Mouse (Mus musculus) layer of hippocampus, postnatal 36 days (tissue): ENCODE data around the gene Ddah1. TPM values are rescaled to one million over a fixed set of nuclear protein-coding genes. Genes with fewer than 3 reads are reported as not detected.
A peak's percentile ranks its signal among the peaks of the same experiment; 100 is the strongest.
"Not testable (repeated sequence)": the region's sequence is repeated elsewhere in the genome, so short reads cannot be mapped to it uniquely, and the experiment has no call there.

Experiments
- DNase-seq, 2 experiments: peaks; one replicate each; pipeline ENCODE4 v3.0.0; 2022
- total RNA-seq, 2 experiments: library from RNA; stranded (reverse); gene quantifications; 2 replicates each; pipeline ENCODE4 v1.2.3; 2021

The Ddah1 gene
- total RNA-seq, 2 experiments from 2014 or later = 53.1 to 56.2 TPM

GRCm38 (mm10) chr3:145864713-145865233 is 106.3 kb downstream of the Ddah1 start:
- no peak for DNase-seq

DNA sequence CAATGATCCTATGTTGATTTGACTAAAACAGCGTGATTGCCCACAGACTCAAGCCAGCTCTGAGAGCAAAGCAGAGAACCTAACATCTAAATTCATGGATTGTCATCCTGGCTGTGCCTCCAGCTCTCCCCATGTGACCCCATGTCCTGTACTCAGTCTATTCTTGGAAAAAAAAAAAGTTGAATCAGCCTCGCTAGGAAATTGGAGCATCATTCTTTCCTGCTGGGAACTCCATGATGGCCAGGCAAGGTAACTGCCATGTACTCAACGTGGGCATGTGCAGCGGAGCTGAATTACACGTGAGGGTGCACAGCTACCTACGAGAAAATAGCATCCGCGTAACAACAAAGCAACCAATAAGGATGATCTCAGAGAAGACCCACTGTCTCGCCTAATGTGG is 114.2 kb downstream of the Ddah1 start:
- DNase-seq = no peak

DNA sequence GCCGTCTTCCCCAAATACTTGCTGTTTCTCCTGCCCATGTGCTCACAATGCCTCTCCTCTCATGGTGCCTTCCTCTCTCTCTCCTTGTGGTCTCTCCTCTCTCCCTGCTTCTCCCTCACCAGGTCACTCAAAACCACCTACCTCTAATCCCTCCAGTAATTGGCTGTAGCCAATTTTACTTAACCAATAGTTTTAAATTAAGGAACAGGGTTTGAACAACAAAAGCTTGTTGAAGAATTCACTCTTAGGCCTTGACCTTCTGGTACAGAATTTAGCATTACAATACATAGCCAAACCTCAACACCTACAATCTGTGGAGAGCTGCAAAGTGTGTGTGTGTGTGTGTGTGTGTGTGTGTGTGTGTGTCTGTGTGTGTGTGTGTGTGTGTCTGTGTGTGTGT is 114.8 kb downstream of the Ddah1 start:
- no peak for DNase-seq

DNA sequence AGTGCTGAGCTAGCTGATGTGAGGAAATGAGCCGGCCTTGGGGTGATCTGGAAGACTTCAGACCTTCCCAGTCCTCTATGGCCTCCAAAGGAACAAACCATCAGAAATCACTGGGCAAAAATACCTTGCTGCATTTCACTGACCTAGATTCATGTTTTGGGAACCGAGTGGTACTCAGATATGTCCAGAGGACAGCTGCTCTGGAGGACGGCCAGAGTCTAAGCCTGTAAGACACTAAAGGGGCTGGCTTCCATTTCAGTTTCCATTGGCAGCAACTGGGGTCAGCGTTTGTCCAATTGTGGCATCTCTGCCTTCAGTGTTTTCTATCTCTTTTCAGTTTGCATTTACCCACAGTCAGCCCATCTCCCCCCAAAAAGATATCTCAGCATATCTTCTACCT is 115.7 kb downstream of the Ddah1 start:
- DNase-seq = no peak

DNA sequence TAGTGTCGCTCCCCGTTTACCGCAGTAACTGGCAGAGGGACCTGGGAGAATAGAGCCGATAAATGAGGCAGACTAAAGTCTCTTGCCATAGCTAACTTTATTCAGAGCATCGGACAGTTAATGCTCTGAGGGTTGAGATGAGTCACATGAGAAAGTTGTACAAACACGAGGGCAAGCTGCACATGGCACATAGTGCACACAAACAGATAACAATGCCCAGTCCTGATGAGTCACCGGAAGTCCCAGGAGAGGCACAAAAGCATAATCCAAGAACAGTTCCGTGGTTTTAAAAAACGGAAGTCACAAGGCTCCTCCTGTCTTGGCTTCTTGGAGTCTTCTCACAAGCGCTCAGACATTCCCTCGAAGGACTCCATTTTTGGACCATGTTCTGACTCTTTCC is 117.6 kb downstream of the Ddah1 start:
- DNase-seq = no peak

DNA sequence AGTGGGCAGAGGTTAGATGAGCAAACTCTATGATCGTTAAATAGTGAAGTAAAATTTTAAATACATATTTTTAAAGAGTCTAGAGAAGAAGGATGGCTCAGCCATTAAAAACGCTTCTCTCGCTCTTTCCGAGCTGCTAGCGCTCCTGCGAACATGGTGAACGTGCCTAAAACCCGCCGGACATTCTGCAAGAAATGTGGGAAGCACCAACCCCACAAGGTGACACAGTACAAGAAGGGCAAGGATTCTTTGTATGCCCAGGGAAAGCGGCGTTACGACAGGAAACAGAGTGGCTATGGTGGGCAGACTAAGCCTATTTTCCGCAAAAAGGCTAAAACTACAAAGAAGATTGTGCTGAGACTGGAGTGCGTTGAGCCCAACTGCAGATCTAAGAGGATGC is 120.4 kb downstream of the Ddah1 start:
- not testable (repeated sequence) for DNase-seq

- no peak for DNase-seq
Observed at GRCm38 (mm10) chr3:145880335-145880734, 121.9 kb downstream of the Ddah1 start.

DNA sequence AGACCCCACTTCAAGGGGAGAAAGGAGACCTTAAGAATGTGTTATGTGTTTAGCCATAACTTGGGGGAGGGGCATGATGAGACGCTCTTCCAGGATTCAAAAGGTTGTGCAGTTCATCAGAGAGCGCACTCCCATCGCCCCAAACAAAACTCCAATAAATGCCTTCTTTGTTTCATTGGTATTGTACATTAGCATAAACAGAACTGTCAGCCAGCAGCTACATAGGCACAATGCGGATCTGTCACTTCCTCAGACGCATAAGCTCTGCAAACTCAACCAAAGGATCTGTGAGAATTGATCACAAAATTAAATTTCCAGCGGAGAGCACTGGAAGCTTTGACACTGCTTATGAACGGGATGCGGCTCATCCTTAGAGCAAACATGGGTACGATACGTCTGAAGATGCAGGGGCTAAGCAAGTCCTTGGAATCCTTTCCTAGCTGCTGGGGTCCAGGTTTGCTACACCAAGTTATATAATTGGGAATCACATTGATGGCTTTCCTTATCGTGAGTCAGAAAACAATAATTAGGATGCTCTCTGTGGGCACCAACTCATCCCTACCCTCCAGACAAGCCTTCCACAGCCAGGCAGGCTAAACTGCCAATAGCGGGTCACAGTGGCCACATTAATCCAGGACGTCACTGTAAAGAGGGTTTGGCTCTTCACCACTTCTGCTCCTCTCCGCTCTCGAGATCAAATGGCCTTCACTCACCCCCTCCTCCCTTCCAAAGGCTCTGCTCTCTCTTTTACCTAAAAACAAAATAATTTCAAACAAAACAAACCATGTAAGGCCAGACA is 123.8 kb downstream of the Ddah1 start:
- no peak for DNase-seq

DNA sequence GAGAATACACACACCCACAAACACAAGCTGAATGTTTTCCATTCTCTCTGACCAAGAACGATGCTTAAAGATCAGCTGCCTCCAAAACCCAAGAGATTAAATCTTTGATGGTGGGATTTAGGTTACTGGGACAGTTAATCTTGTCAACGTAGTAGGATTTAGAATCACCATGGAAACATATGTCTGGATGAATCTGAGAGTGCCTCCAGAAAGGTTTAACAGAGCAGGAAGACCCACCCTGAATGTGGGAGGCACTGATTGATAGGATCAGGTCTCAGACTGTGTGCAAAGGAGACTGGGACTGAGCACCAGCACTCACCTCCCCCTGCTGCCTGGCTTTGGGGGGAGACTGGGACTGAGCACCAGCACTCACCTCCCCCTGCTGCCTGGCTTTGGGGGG is 124.8 kb downstream of the Ddah1 start:
- DNase-seq = no peak

GRCm38 (mm10) chr3:145885376-145885775 is 126.9 kb downstream of the Ddah1 start:
- peak; percentile 17 to 19 for DNase-seq

DNA sequence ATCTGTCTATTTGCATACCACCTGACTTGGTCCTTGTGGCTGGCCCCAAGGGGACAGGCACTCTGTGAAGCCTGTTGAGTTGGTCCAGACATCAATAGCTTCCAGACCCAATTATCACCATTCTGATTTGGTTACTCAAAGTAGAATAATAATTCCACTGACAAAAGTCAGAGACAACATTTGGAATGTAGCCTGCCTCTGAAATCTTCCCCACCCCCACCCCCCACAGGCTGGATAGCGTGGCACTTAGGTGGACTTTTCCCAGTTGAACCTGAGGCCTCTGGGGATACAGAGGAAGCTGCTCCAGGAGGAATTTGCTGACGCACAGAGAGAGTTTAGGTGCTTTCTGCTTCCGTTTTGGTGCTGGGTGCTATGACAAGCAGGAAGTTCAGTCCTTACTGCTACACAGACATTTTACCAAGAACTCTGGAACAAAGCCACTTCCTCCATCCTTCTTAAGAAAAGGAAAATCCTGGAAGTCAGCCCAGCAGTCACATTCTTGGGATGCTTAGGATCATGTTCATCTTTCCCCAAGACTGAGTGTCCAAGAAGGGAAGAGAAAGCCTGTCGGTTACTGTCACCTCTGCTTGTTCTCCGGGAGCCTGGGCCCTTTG is 127.5 kb downstream of the Ddah1 start:
- DNase-seq = no peak

- DNase-seq = no peak
Observed at GRCm38 (mm10) chr3:145887430-145887971, 129.0 kb downstream of the Ddah1 start.

- DNase-seq = peak; percentile 30 to 32
Observed at GRCm38 (mm10) chr3:145890346-145891132, 132.1 kb downstream of the Ddah1 start.

GRCm38 (mm10) chr3:145892451-145892850 is 134.0 kb downstream of the Ddah1 start:
- no peak for DNase-seq

DNA sequence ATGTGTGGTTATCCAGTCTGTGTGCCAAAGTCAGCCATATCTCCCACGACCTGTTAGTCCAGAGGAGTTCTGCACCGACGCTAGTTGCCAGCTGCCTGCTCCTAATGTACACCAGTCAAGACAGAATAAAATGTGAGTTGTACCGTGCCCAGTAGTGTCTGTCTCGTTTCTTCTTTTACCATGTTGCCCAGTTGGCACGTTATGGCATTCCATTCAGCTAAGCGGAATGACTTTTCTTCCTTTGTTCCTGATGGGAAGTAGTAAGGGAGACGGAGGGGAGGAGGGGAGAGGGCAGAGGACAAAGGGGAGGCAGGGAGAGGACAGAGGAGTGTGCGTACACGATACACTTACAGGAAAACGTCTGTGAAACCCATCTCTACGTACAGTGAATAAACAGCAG is 135.7 kb downstream of the Ddah1 start:
- no peak for DNase-seq

DNA sequence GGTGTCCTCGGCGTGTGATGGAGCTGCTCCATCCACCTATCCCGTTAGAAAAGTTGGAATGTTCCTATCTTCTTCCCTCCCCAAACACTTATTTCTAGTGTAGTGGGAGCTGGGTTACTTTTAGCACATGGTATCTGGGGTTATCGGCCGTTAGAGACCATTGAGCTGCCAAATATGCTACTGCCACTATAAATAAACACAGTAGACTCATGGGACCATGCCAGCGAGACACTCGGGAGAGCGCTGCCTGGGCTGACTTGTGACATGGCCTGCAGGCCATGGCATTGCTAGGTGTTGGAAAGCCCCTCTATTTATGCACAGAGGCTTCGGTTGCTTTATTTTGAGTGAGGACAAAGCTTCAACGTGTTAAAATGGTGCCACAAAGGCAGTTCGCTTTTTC is 139.3 kb downstream of the Ddah1 start:
- DNase-seq = no peak

DNA sequence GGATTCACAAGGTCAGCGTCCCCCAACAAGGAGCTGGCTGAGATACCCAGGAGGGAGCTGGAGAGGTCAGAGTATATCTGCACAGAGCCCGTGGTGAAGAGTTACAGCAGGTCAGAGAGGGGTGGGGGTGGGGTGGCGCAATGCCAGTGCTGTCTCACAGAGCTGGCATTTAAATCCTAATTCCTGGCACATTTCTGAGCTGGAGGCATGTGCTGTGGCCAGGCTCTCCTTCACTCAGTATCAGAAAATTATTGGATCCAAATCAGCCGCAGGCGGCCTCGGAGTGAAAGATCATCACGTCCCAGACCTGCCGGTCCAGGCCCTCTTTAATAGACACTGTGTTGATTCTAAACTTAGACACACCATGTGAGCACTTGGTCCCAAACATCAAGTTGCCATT is 141.4 kb downstream of the Ddah1 start:
- DNase-seq = no peak

DNA sequence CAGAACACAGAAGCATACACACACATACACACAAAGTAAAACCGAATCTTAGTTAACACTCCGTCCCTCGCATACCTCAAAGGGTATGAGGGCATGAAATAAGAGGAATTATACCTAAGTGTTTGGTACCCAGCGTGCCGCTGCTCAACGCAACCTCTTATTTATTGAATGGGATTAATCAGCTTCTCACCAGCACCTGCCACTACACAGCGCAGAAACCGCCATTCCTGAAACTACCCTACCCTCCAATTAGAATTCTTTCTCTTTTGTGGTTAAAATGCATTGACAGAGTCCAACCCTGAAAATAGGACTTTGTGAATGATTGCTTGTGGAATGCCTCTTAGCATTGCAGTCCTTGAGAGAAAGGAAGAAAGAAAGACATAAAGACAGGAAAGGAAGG is 145.1 kb downstream of the Ddah1 start:
- DNase-seq = no peak

GRCm38 (mm10) chr3:145904850-145905776 is 146.6 kb downstream of the Ddah1 start:
- DNase-seq = peak; percentile 60 to 67

- no peak for DNase-seq
Observed at GRCm38 (mm10) chr3:145906582-145906981, 148.1 kb downstream of the Ddah1 start.

DNA sequence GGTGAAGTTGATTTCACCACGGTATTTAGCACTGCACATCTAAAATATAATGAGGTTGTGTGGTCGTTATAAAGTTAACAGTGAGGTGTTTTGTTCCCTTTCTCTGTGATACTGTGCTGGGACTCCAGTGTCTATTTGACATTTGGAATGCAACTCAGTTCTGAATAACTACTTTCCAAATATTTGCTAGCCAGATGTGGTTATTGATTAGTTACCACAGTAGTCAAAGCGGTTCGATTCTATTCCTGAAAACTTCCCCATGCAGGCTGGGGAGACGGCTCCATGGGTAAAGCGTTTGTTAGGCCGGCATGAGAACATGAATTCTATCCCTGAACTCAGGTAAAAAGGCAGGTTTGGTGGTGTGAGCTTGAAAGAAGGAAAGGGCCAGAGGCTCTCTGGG is 154.0 kb downstream of the Ddah1 start:
- no peak for DNase-seq

GRCm38 (mm10) chr3:145913263-145913662 is 154.8 kb downstream of the Ddah1 start:
- DNase-seq = no peak
